9 mouse cellular contexts compared by ENCODE assay signal in genomic region chr2:6353060-6353459, GRCm38 (mm10). TPM values are rescaled to one million over a fixed set of nuclear protein-coding genes. Genes with fewer than 3 reads are reported as not detected.
DNase-seq lines count a peak whose midpoint lies in the region; ATAC-seq and TF ChIP-seq lines count a peak whose summit lies in the region.
"Had no signal": no experiment of that assay in that cellular context is flagged by ENCODE, and none has a peak within 500 bp of the region (broad histone marks: within the 10 kb centered on the region; RNA-seq: fewer than 3 reads in every experiment).

No protein-coding gene starts in this region.

- no peak overlapping the region for H3K27ac ChIP-seq in hindbrain, embryonic 14.5 days
- H3K27ac ChIP-seq in hindbrain, embryonic 10.5 days: no peak overlapping the region
- H3K27ac ChIP-seq in liver, postnatal 0 days (ENCODE audit: low read depth): no peak overlapping the region
- H3K27ac ChIP-seq: forebrain, embryonic 10.5 days had no signal

- no peak for DNase-seq in hindbrain, embryonic 14.5 days (ENCODE audit: low spot score)
- no peak for DNase-seq in hindbrain, embryonic 10.5 days (ENCODE audit: low spot score)
- peak; percentile 50 for DNase-seq in G1E (ENCODE audit: low spot score)
- DNase-seq in liver, postnatal 0 days: no peak
- no peak for DNase-seq in left cerebral cortex, postnatal 14 days (ENCODE audit: low spot score in 2 of 2)
- DNase-seq in Muller cell, postnatal 12 days (ENCODE audit: inconsistent ontology term): no peak
- no peak for DNase-seq in thymus, postnatal 0 days (ENCODE audit: low spot score)

- 0 out of 2 replicates have a peak, but pooled peaks cover 3% of the 10 kb centered on the region for H3K36me3 ChIP-seq in hindbrain, embryonic 14.5 days (replicated peaks; ENCODE audit: control insufficient read depth, insufficient read depth)
- peaks cover 17% of the 10 kb centered on the region for H3K36me3 ChIP-seq in hindbrain, embryonic 10.5 days
- peaks cover 32% of the 10 kb centered on the region for H3K36me3 ChIP-seq in G1E (replicated peaks)
- H3K36me3 ChIP-seq in liver, postnatal 0 days (replicated peaks; ENCODE audit: insufficient read depth, low read length): no peaks in the 10 kb centered on the region

- intact Hi-C loops in left cerebral cortex, postnatal 14 days (cut with DNase I): no loop called here

- no peaks in the 10 kb centered on the region for H3K9me3 ChIP-seq in hindbrain, embryonic 14.5 days (ENCODE audit: control insufficient read depth, low read length)
- H3K9me3 ChIP-seq in hindbrain, embryonic 10.5 days: no peaks in the 10 kb centered on the region
- H3K9me3 ChIP-seq in G1E (replicated peaks): 0 out of 2 replicates have a peak, but pooled peaks cover 4% of the 10 kb centered on the region
- H3K9me3 ChIP-seq in liver, postnatal 0 days (ENCODE audit: low read length): no peaks in the 10 kb centered on the region
- H3K9me3 ChIP-seq: forebrain, embryonic 10.5 days had no signal

- TF ChIP-seq CTCF in G1E (IDR thresholded peaks at IDR 0.05; ENCODE audit: low read depth, low read length): no peak
- TF ChIP-seq CTCF in liver, postnatal 0 days (IDR thresholded peaks at IDR 0.05; ENCODE audit: low read depth): no peak

- no peak overlapping the region for H3K9ac ChIP-seq in hindbrain, embryonic 14.5 days
- H3K9ac ChIP-seq in liver, postnatal 0 days (replicated peaks): no peak overlapping the region

- 62% methylated on average over 4 of the region's 4 CpGs for WGBS in hindbrain, embryonic 14.5 days
- WGBS in hindbrain, embryonic 10.5 days: 82% methylated on average over 4 of the region's 4 CpGs
- 43% methylated on average over 4 of the region's 4 CpGs for WGBS in liver, postnatal 0 days (ENCODE audit: insufficient replicate concordance)

- ATAC-seq in hindbrain, embryonic 14.5 days (ENCODE audit: low FRiP score): no peak
- ATAC-seq in G1E (ENCODE audit: extremely low read depth, insufficient number of reproducible peaks, low FRiP score, poor library complexity, severe bottlenecking): peak; percentile 90
- peak; percentile 80 for ATAC-seq in granulocyte monocyte progenitor cell, adult 5-6 weeks (replicated peaks; ENCODE audit: poor library complexity, severe bottlenecking)
- no peak for ATAC-seq in liver, postnatal 0 days

- H3K4me1 ChIP-seq in hindbrain, embryonic 14.5 days (replicated peaks; ENCODE audit: control insufficient read depth, insufficient read depth, low read length): peaks cover 21% of the 10 kb centered on the region
- peaks cover 37% of the 10 kb centered on the region for H3K4me1 ChIP-seq in hindbrain, embryonic 10.5 days (replicated peaks)
- peaks cover 69% of the 10 kb centered on the region for H3K4me1 ChIP-seq in G1E (ENCODE audit: insufficient read depth, low read depth, low read length)
- H3K4me1 ChIP-seq in liver, postnatal 0 days (ENCODE audit: insufficient read depth): peaks cover 17% of the 10 kb centered on the region

- no peak overlapping the region for H3K4me3 ChIP-seq in hindbrain, embryonic 14.5 days (replicated peaks; ENCODE audit: low read length)
- H3K4me3 ChIP-seq in hindbrain, embryonic 10.5 days: no peak overlapping the region
- H3K4me3 ChIP-seq in G1E (ENCODE audit: low read depth, low read length): peak overlapping the region; percentile 69; the same call in 1 of the 2 replicates
- no peak overlapping the region for H3K4me3 ChIP-seq in liver, postnatal 0 days (ENCODE audit: low read depth, low read length)
- H3K4me3 ChIP-seq: forebrain, embryonic 10.5 days had no signal

- peak overlapping the region; percentile 29; the same call in 1 of the 2 replicates for H3K4me2 ChIP-seq in hindbrain, embryonic 14.5 days (replicated peaks)
- peak overlapping the region; percentile 48 for H3K4me2 ChIP-seq in liver, postnatal 0 days (ENCODE audit: low read depth, low read length)

- TF ChIP-seq EP300 in liver, postnatal 0 days (IDR thresholded peaks at IDR 0.05; ENCODE audit: low read depth): no peak

- no peaks in the 10 kb centered on the region for H3K27me3 ChIP-seq in hindbrain, embryonic 14.5 days (ENCODE audit: control insufficient read depth, insufficient read depth, low read length)
- H3K27me3 ChIP-seq in hindbrain, embryonic 10.5 days (ENCODE audit: insufficient read depth, poor library complexity, severe bottlenecking): no peaks in the 10 kb centered on the region
- no peaks in the 10 kb centered on the region for H3K27me3 ChIP-seq in G1E (ENCODE audit: insufficient read depth, low read length)
- H3K27me3 ChIP-seq in liver, postnatal 0 days (ENCODE audit: insufficient read depth, low read length): no peaks in the 10 kb centered on the region

RNA-seq across cellular contexts. Expression of gene Usp6nl, which starts 30.6 kb away (rescaled TPM):
- 9.5 and 9.9 TPM in 2 replicates for polyA plus RNA-seq in hindbrain, embryonic 14.5 days (2014; fragmentation: Nextera tagmentation; extraction: Ambion mirVana)
- 9.3 and 11.6 TPM in 2 replicates for polyA plus RNA-seq in hindbrain, embryonic 10.5 days (2016; fragmentation: Nextera tagmentation; extraction: Ambion mirVana)
- total RNA-seq in G1E (2014; fragmentation: Nextera tagmentation) (42.7 and 45.3 TPM in 2 replicates), G1E (2017) (17.3 and 17.5 TPM in 2 replicates)
- polyA plus RNA-seq in G1E (2012): 17.2 and 20.8 TPM in 2 replicates
- 8.3 and 15.5 TPM in 2 replicates for total RNA-seq in granulocyte monocyte progenitor cell, adult 5-6 weeks (2014; fragmentation: Nextera tagmentation)
- 9.7 and 10.4 TPM in 2 replicates for total RNA-seq in granulocyte monocyte progenitor cell, adult 5-6 weeks (2017)
- polyA plus RNA-seq in liver, postnatal 0 days (2015; fragmentation: Nextera tagmentation; extraction: Ambion mirVana): 4.6 and 5.1 TPM in 2 replicates
- total RNA-seq in left cerebral cortex, postnatal 14 days (2021): 10 to 100 TPM; 26.2 to 27.2 TPM
- 5.0 and 5.3 TPM in 2 replicates for polyA plus RNA-seq in thymus, postnatal 0 days (2015; fragmentation: Nextera tagmentation; extraction: Ambion mirVana)

Comparison
In these comparisons a context has a peak if more than half of its experiments do, and no peak if none do; other contexts are left out.
1. ATAC-seq: peak in G1E (single experiment) and granulocyte monocyte progenitor cell, adult 5-6 weeks (single experiment); none in hindbrain, embryonic 14.5 days (single experiment) and liver, postnatal 0 days (single experiment).